In genomic region chr5:77502684-77503083, GRCm38 (mm10) we compare ENCODE assay signal across 14 mouse cellular contexts.
DNase-seq lines count a peak whose midpoint lies in the region; ATAC-seq and TF ChIP-seq lines count a peak whose summit lies in the region.
"Had no signal": no experiment of that assay in that cellular context is flagged by ENCODE, and none has a peak within 500 bp of the region (broad histone marks: within the 10 kb centered on the region; RNA-seq: fewer than 3 reads in every experiment).

No protein-coding gene starts in this region.

- no peak overlapping the region for H3K9ac ChIP-seq in forebrain, postnatal 0 days
- no peak overlapping the region for H3K9ac ChIP-seq in midbrain, embryonic 15.5 days
- H3K9ac ChIP-seq: embryonic facial prominence, embryonic 12.5 days; liver, embryonic 12.5 days had no signal

- H3K36me3 ChIP-seq in forebrain, postnatal 0 days (ENCODE audit: insufficient read depth) = no peaks in the 10 kb centered on the region
- no peaks in the 10 kb centered on the region for H3K36me3 ChIP-seq in midbrain, embryonic 15.5 days (replicated peaks)
- H3K36me3 ChIP-seq: embryonic facial prominence, embryonic 12.5 days; liver, embryonic 12.5 days had no signal

- H3K4me2 ChIP-seq in forebrain, postnatal 0 days (ENCODE audit: low read depth) = no peak overlapping the region
- 0 out of 2 replicates have a peak overlapping the region, but pooled peaks have one; percentile 4 for H3K4me2 ChIP-seq in midbrain, embryonic 15.5 days
- H3K4me2 ChIP-seq: embryonic facial prominence, embryonic 12.5 days; liver, embryonic 12.5 days had no signal

- no peaks in the 10 kb centered on the region for H3K4me1 ChIP-seq in forebrain, postnatal 0 days (ENCODE audit: insufficient read depth)
- H3K4me1 ChIP-seq in midbrain, embryonic 15.5 days = peaks cover 5% of the 10 kb centered on the region; the same call in 1 of the 2 replicates
- H3K4me1 ChIP-seq: embryonic facial prominence, embryonic 12.5 days; liver, embryonic 12.5 days had no signal

- H3K27me3 ChIP-seq in forebrain, postnatal 0 days (ENCODE audit: insufficient read depth, low read length) = no peaks in the 10 kb centered on the region
- no peaks in the 10 kb centered on the region for H3K27me3 ChIP-seq in midbrain, embryonic 15.5 days (replicated peaks)
- H3K27me3 ChIP-seq: embryonic facial prominence, embryonic 12.5 days; liver, embryonic 12.5 days had no signal

- H3K27ac ChIP-seq in forebrain, postnatal 0 days (ENCODE audit: low read depth, low read length) = peak overlapping the region; percentile 9; the same call in 1 of the 2 replicates
- H3K27ac ChIP-seq in midbrain, embryonic 15.5 days = no peak overlapping the region
- H3K27ac ChIP-seq: embryonic facial prominence, embryonic 12.5 days; liver, embryonic 12.5 days had no signal

- no peaks in the 10 kb centered on the region for H3K9me3 ChIP-seq in forebrain, postnatal 0 days (ENCODE audit: low read length)
- H3K9me3 ChIP-seq in midbrain, embryonic 15.5 days = no peaks in the 10 kb centered on the region
- H3K9me3 ChIP-seq: embryonic facial prominence, embryonic 12.5 days; liver, embryonic 12.5 days had no signal

- ATAC-seq in forebrain, postnatal 0 days = peak; percentile 77; the same call in 1 of the 2 replicates
- ATAC-seq in midbrain, embryonic 15.5 days (replicated peaks) = 0 out of 2 replicates have a peak, but pooled peaks have one; percentile 22
- ATAC-seq: liver, embryonic 12.5 days; lung, postnatal 0 days had no signal

- DNase-seq in embryo, embryonic 10 days (ENCODE audit: low spot score) = peak; percentile 27
- no peak for DNase-seq in embryo, embryonic 9.5 days (ENCODE audit: extremely low spot score)
- DNase-seq in brain, adult 2 months (ENCODE audit: low read depth, low spot score) = peak; percentile 60
- DNase-seq in forebrain, postnatal 0 days = peak; percentile 45
- DNase-seq in adrenal gland, adult 8-10 months = no peak
- DNase-seq in ovary, postnatal 10 days (ENCODE audit: low spot score) = no peak
- no peak for DNase-seq in cerebellum, postnatal 25 days
- DNase-seq: cerebellum, adult 11-12 months; kidney, adult 11 months; spleen, adult 18-20 months had no signal

- WGBS in forebrain, postnatal 0 days = 14% methylated on average over 5 of the region's 5 CpGs
- 13% methylated on average over 5 of the region's 5 CpGs for WGBS in midbrain, embryonic 15.5 days

- TF ChIP-seq CTCF in forebrain, postnatal 0 days (IDR thresholded peaks at IDR 0.05; ENCODE audit: low read depth) = no peak

- H3K4me3 ChIP-seq in forebrain, postnatal 0 days (ENCODE audit: low read depth, low read length) = no peak overlapping the region
- no peak overlapping the region for H3K4me3 ChIP-seq in midbrain, embryonic 15.5 days
- H3K4me3 ChIP-seq: embryonic facial prominence, embryonic 12.5 days; liver, embryonic 12.5 days had no signal

Comparison
In these comparisons a context has a peak if more than half of its experiments do, and no peak if none do; other contexts are left out.
1. DNase-seq: peak in embryo, embryonic 10 days (single experiment), brain, adult 2 months (single experiment) and forebrain, postnatal 0 days (single experiment); none in embryo, embryonic 9.5 days (single experiment), adrenal gland, adult 8-10 months (single experiment), ovary, postnatal 10 days (single experiment) and cerebellum, postnatal 25 days (0 of 2).